In genomic region chr3:121689029-121689428, GRCm38 (mm10) we compare ENCODE assay signal across 28 mouse cellular contexts. TPM values are rescaled to one million over a fixed set of nuclear protein-coding genes. Genes with fewer than 3 reads are reported as not detected.
A peak's percentile ranks its signal among the peaks of the same experiment; 100 is the strongest.
DNase-seq lines count a peak whose midpoint lies in the region; ATAC-seq and TF ChIP-seq lines count a peak whose summit lies in the region.
"Had no signal": no experiment of that assay in that cellular context is flagged by ENCODE, and none has a peak within 500 bp of the region (broad histone marks: within the 10 kb centered on the region; RNA-seq: fewer than 3 reads in every experiment).

No protein-coding gene starts in this region.

- TF ChIP-seq CTCF in MEL (IDR thresholded peaks at IDR 0.05 in 2 of 3, conservative IDR thresholded peaks at IDR 0.05 in 1 of 3; ENCODE audit: control insufficient read depth in 1 of 3, insufficient read depth in 1 of 3, low read depth in 2 of 3, low read length in 3 of 3, poor library complexity in 1 of 3, severe bottlenecking in 1 of 3) = no peak

- no peak overlapping the region for H3K4me3 ChIP-seq in MEL (ENCODE audit: control insufficient read depth in 1 of 2, insufficient read depth in 1 of 2, low read depth in 2 of 2, low read length in 2 of 2)
- H3K4me3 ChIP-seq in forebrain, embryonic 14.5 days (ENCODE audit: low read depth, low read length) = no peak overlapping the region
- H3K4me3 ChIP-seq in forebrain, embryonic 10.5 days = no peak overlapping the region
- H3K4me3 ChIP-seq: embryonic facial prominence, embryonic 12.5 days; forebrain, embryonic 12.5 days; heart, embryonic 12.5 days; hindbrain, embryonic 15.5 days had no signal

- TF ChIP-seq RAD21 in MEL (IDR thresholded peaks at IDR 0.05; ENCODE audit: low read depth, low read length) = no peak

- peak; percentile 78 for TF ChIP-seq EP300 in MEL (IDR thresholded peaks at IDR 0.05; ENCODE audit: low read depth in 1 of 2, low read length in 2 of 2)

- ATAC-seq in forebrain, embryonic 14.5 days = no peak
- ATAC-seq: forebrain, postnatal 0 days; inflammation-experienced regulatory T-cells, adult 6 months had no signal

- no peak for TF ChIP-seq POLR2A in MEL (IDR thresholded peaks at IDR 0.05; ENCODE audit: control insufficient read depth in 1 of 2, insufficient read depth in 1 of 2, low read depth in 1 of 2, low read length in 2 of 2, poor library complexity in 1 of 2)

- H3K4me1 ChIP-seq in MEL (ENCODE audit: control insufficient read depth in 1 of 2, insufficient read depth in 2 of 2, low read length in 2 of 2) = peaks cover 0 to 17% of the 10 kb centered on the region in 2 experiments; a peak in 1 of 4 replicates
- H3K4me1 ChIP-seq in forebrain, embryonic 14.5 days (ENCODE audit: control insufficient read depth, insufficient read depth, low read length) = peaks cover 10% of the 10 kb centered on the region; the same call in 1 of the 2 replicates
- H3K4me1 ChIP-seq in forebrain, embryonic 10.5 days = peaks cover 14% of the 10 kb centered on the region
- H3K4me1 ChIP-seq: embryonic facial prominence, embryonic 12.5 days; heart, embryonic 12.5 days; hindbrain, embryonic 15.5 days had no signal

- H3K27ac ChIP-seq in MEL (ENCODE audit: control insufficient read depth, low read depth, low read length) = no peak overlapping the region
- no peak overlapping the region for H3K27ac ChIP-seq in forebrain, embryonic 14.5 days (ENCODE audit: low read depth, low read length)
- H3K27ac ChIP-seq in forebrain, embryonic 10.5 days = no peak overlapping the region
- H3K27ac ChIP-seq: embryonic facial prominence, embryonic 12.5 days; forebrain, embryonic 12.5 days; hindbrain, embryonic 15.5 days had no signal

- DNase-seq in heart, adult 11 months = peak; percentile 66
- DNase-seq in heart, postnatal 25 days (ENCODE audit: low spot score) = no peak
- peak; percentile 21 for DNase-seq in thymus, postnatal 0 days (ENCODE audit: low spot score)
- DNase-seq in thymus, postnatal 4 days = no peak
- peak; percentile 34 for DNase-seq in MEL (ENCODE audit: low read depth, low spot score)
- peak; percentile 26 for DNase-seq in thymus, postnatal 25 days
- no peak for DNase-seq in forebrain, embryonic 14.5 days (ENCODE audit: low spot score)
- no peak for DNase-seq in forebrain, embryonic 10.5 days (ENCODE audit: extremely low spot score, low spot score)
- DNase-seq: adrenal gland, postnatal 10 days; cerebellum, adult 11-12 months; cerebellum, adult 9-10 months; cerebellum, postnatal 25 days; forebrain, postnatal 0 days; gastrocnemius, postnatal 14 days; heart, postnatal 36 days had no signal

- no peaks in the 10 kb centered on the region for H3K27me3 ChIP-seq in MEL (ENCODE audit: control insufficient read depth in 1 of 2, insufficient read depth in 2 of 2, low read length in 2 of 2)
- H3K27me3 ChIP-seq in forebrain, embryonic 14.5 days (replicated peaks; ENCODE audit: control insufficient read depth, insufficient read depth, low read length) = 0 out of 2 replicates have a peak, but pooled peaks cover 3% of the 10 kb centered on the region
- H3K27me3 ChIP-seq in forebrain, embryonic 10.5 days (ENCODE audit: poor library complexity, severe bottlenecking) = peaks cover 7% of the 10 kb centered on the region; the same call in 1 of the 2 replicates
- H3K27me3 ChIP-seq: embryonic facial prominence, embryonic 12.5 days; heart, embryonic 12.5 days; hindbrain, embryonic 15.5 days had no signal

- no peaks in the 10 kb centered on the region for H3K79me2 ChIP-seq in MEL (ENCODE audit: control insufficient read depth, insufficient read depth, low read length, poor library complexity)

- H3K36me3 ChIP-seq in MEL (ENCODE audit: control insufficient read depth in 1 of 2, insufficient read depth in 2 of 2, low read length in 2 of 2) = peaks cover 0 to 7% of the 10 kb centered on the region in 2 experiments; a peak in 2 of 4 replicates
- H3K36me3 ChIP-seq in forebrain, embryonic 14.5 days (ENCODE audit: control insufficient read depth, insufficient read depth, low read length) = no peaks in the 10 kb centered on the region
- H3K36me3 ChIP-seq in forebrain, embryonic 10.5 days (replicated peaks) = no peaks in the 10 kb centered on the region
- H3K36me3 ChIP-seq: embryonic facial prominence, embryonic 12.5 days; forebrain, embryonic 12.5 days; heart, embryonic 12.5 days; hindbrain, embryonic 15.5 days had no signal

- WGBS in forebrain, embryonic 14.5 days = 81% methylated on average over 5 of the region's 5 CpGs
- 89% methylated on average over 5 of the region's 5 CpGs for WGBS in forebrain, embryonic 10.5 days

- no peaks in the 10 kb centered on the region for H3K9me3 ChIP-seq in MEL (replicated peaks; ENCODE audit: insufficient read depth, low read length)
- H3K9me3 ChIP-seq in forebrain, embryonic 14.5 days (replicated peaks; ENCODE audit: control insufficient read depth, low read length) = no peaks in the 10 kb centered on the region
- no peaks in the 10 kb centered on the region for H3K9me3 ChIP-seq in forebrain, embryonic 10.5 days
- H3K9me3 ChIP-seq: embryonic facial prominence, embryonic 12.5 days; forebrain, embryonic 12.5 days; heart, embryonic 12.5 days; hindbrain, embryonic 15.5 days had no signal

- H3K9ac ChIP-seq in MEL (ENCODE audit: control insufficient read depth, low read depth, low read length, poor library complexity, severe bottlenecking) = no peak overlapping the region
- H3K9ac ChIP-seq in forebrain, embryonic 14.5 days (ENCODE audit: low read length) = no peak overlapping the region
- H3K9ac ChIP-seq: embryonic facial prominence, embryonic 12.5 days; forebrain, embryonic 12.5 days; forebrain, postnatal 0 days; heart, embryonic 12.5 days; hindbrain, embryonic 15.5 days had no signal

- intact Hi-C loops in heart, postnatal 25 days (cut with DNase I) = no loop called here

- H3K4me2 ChIP-seq in forebrain, embryonic 14.5 days (ENCODE audit: low read length) = no peak overlapping the region
- H3K4me2 ChIP-seq: embryonic facial prominence, embryonic 12.5 days; forebrain, embryonic 12.5 days; heart, embryonic 12.5 days; hindbrain, embryonic 15.5 days had no signal

TF ChIP-seq in MEL, 35 proteins besides CTCF, POLR2A, EP300 and RAD21 (continues in another document):
- TF ChIP-seq MAZ (IDR thresholded peaks at IDR 0.05; ENCODE audit: low read depth, low read length) = no peak
- TF ChIP-seq ZKSCAN1 (IDR thresholded peaks at IDR 0.05; ENCODE audit: low read depth, low read length) = no peak
- TF ChIP-seq MYC (IDR thresholded peaks at IDR 0.05; ENCODE audit: low read depth, low read length) = no peak
- TF ChIP-seq UBTF (IDR thresholded peaks at IDR 0.05; ENCODE audit: borderline replicate concordance, insufficient read depth, low read depth, low read length) = no peak
- no peak for TF ChIP-seq SIN3A (IDR thresholded peaks at IDR 0.05; ENCODE audit: low read length)
- no peak for TF ChIP-seq CHD1 (IDR thresholded peaks at IDR 0.05; ENCODE audit: low read depth, low read length)
- no peak for TF ChIP-seq USF2 (IDR thresholded peaks at IDR 0.05; ENCODE audit: borderline replicate concordance in 1 of 2, insufficient read depth in 1 of 2, low read depth in 1 of 2, low read length in 2 of 2)
- no peak for TF ChIP-seq ZMIZ1 (IDR thresholded peaks at IDR 0.05; ENCODE audit: low read depth, low read length)
- TF ChIP-seq TAL1 (IDR thresholded peaks at IDR 0.05; ENCODE audit: low read length) = no peak
- no peak for TF ChIP-seq MYB (IDR thresholded peaks at IDR 0.05; ENCODE audit: low read depth, low read length)
- no peak for TF ChIP-seq ELF1 (IDR thresholded peaks at IDR 0.05; ENCODE audit: low read depth, low read length)
- TF ChIP-seq SMC3 (IDR thresholded peaks at IDR 0.05; ENCODE audit: low read depth, low read length) = no peak
- TF ChIP-seq MEF2A (IDR thresholded peaks at IDR 0.05; ENCODE audit: extremely low read depth, insufficient replicate concordance, low read depth, low read length, poor library complexity, severe bottlenecking) = no peak
- no peak for TF ChIP-seq MXI1 (IDR thresholded peaks at IDR 0.05; ENCODE audit: low read depth, low read length)
- no peak for TF ChIP-seq E2F4 (IDR thresholded peaks at IDR 0.05; ENCODE audit: borderline replicate concordance, low read depth, low read length)
- TF ChIP-seq KAT2A (conservative IDR thresholded peaks at IDR 0.05; ENCODE audit: low read depth, low read length) = no peak
- no peak for TF ChIP-seq TBP (IDR thresholded peaks at IDR 0.05; ENCODE audit: low read depth, low read length)
- TF ChIP-seq TCF12 (IDR thresholded peaks at IDR 0.05; ENCODE audit: low read depth, low read length) = peak; percentile 57; the same call in 1 of the 2 replicates
- no peak for TF ChIP-seq JUND (IDR thresholded peaks at IDR 0.05; ENCODE audit: low read depth, low read length)
- no peak for TF ChIP-seq POLR2AphosphoS5 (IDR thresholded peaks at IDR 0.05; ENCODE audit: borderline replicate concordance, low read depth, low read length)
- no peak for TF ChIP-seq ZNF384 (IDR thresholded peaks at IDR 0.05; ENCODE audit: low read depth, low read length)
- no peak for TF ChIP-seq NRF1 (IDR thresholded peaks at IDR 0.05; ENCODE audit: insufficient read depth, low read depth, low read length, poor library complexity, severe bottlenecking)
- TF ChIP-seq GABPA (IDR thresholded peaks at IDR 0.05; ENCODE audit: low read depth, low read length) = no peak
- no peak for TF ChIP-seq BHLHE40 (IDR thresholded peaks at IDR 0.05; ENCODE audit: borderline replicate concordance, low read depth, low read length)
- TF ChIP-seq MAFK (IDR thresholded peaks at IDR 0.05; ENCODE audit: borderline replicate concordance, low read depth, low read length) = no peak

RNA-seq across cellular contexts. Expression of gene 4930432M17Rik, which starts 18.5 kb away (rescaled TPM):
- not detected for total RNA-seq in heart, postnatal 25 days (2021)
- polyA plus RNA-seq in thymus, postnatal 0 days (2015; fragmentation: Nextera tagmentation; extraction: Ambion mirVana) = not detected in 2 replicates
- not detected in 2 replicates for total RNA-seq in MEL (2012; rRNA removed)
- not detected for polyA plus RNA-seq in MEL (2012; ENCODE audit: insufficient read depth in 1 of 2, insufficient read length in 2 of 2, low read depth in 1 of 2, low replicate concordance in 2 of 2, missing spikeins in 1 of 2)
- polyA plus RNA-seq in forebrain, embryonic 14.5 days (2014; fragmentation: Nextera tagmentation; extraction: Ambion mirVana) = not detected in 2 replicates
- polyA plus RNA-seq in forebrain, embryonic 10.5 days (2016; fragmentation: Nextera tagmentation; extraction: Ambion mirVana) = not detected in 2 replicates
- total RNA-seq: adrenal gland, postnatal 10 days; adrenal gland, postnatal 4 days; forebrain, postnatal 0 days; gastrocnemius, adult 18-20 months; gastrocnemius, postnatal 14 days; heart, adult 8-10 months; heart, postnatal 36 days had no signal
- polyA plus RNA-seq: brain, embryonic 14.5 days; cortical plate, adult 2 months; embryonic facial prominence, embryonic 12.5 days; forebrain, embryonic 12.5 days; forebrain, postnatal 0 days; gonadal fat pad, adult 2 months; heart, embryonic 12.5 days; heart, embryonic 16.5 days; hindbrain, embryonic 11.5 days; hindbrain, embryonic 15.5 days; inflammation-experienced regulatory T-cells, adult 6 months had no signal

RNA-seq across cellular contexts. Expression of gene F3, which starts 34.3 kb away (rescaled TPM):
- total RNA-seq in heart, postnatal 25 days (2021) = 10 to 100 TPM; 20.8 to 27.2 TPM
- polyA plus RNA-seq in thymus, postnatal 0 days (2015; fragmentation: Nextera tagmentation; extraction: Ambion mirVana) = 3.6 and 5.5 TPM in 2 replicates
- not detected in 2 replicates for total RNA-seq in MEL (2012; rRNA removed)
- not detected for polyA plus RNA-seq in MEL (2012; ENCODE audit: insufficient read depth in 1 of 2, insufficient read length in 2 of 2, low read depth in 1 of 2, low replicate concordance in 2 of 2, missing spikeins in 1 of 2)
- 8.8 and 11.0 TPM in 2 replicates for polyA plus RNA-seq in forebrain, embryonic 14.5 days (2014; fragmentation: Nextera tagmentation; extraction: Ambion mirVana)
- polyA plus RNA-seq in forebrain, embryonic 10.5 days (2016; fragmentation: Nextera tagmentation; extraction: Ambion mirVana) = 8.2 and 9.8 TPM in 2 replicates

Comparison
In these comparisons a context has a peak if more than half of its experiments do, and no peak if none do; other contexts are left out.
1. DNase-seq: peak in heart, adult 11 months (single experiment), thymus, postnatal 0 days (single experiment), MEL (single experiment) and thymus, postnatal 25 days (single experiment); none in heart, postnatal 25 days (single experiment), thymus, postnatal 4 days (single experiment), forebrain, embryonic 14.5 days (single experiment) and forebrain, embryonic 10.5 days (single experiment).